11 mouse cellular contexts compared by ENCODE assay signal in genomic region chr12:79122820-79123219, GRCm38 (mm10). TPM values are rescaled to one million over a fixed set of nuclear protein-coding genes. Genes with fewer than 3 reads are reported as not detected.
DNase-seq lines count a peak whose midpoint lies in the region; ATAC-seq and TF ChIP-seq lines count a peak whose summit lies in the region.
"Had no signal": no experiment of that assay in that cellular context is flagged by ENCODE, and none has a peak within 500 bp of the region (broad histone marks: within the 10 kb centered on the region; RNA-seq: fewer than 3 reads in every experiment).

No protein-coding gene starts in this region.

- no peak for DNase-seq in heart, postnatal 0 days (ENCODE audit: low spot score)
- DNase-seq in heart, adult 9 months (ENCODE audit: low spot score in 2 of 2) = no peak
- peak; percentile 14 for DNase-seq in lung, postnatal 10 days
- DNase-seq in lung, postnatal 25 days (ENCODE audit: low spot score) = no peak
- no peak for DNase-seq in heart, adult 18-20 months
- DNase-seq: cerebellum, adult 9-11 months; thymus, adult 18-20 months had no signal

- no peak overlapping the region for H3K27ac ChIP-seq in heart, postnatal 0 days (ENCODE audit: low read depth)
- H3K27ac ChIP-seq in neural tube, embryonic 15.5 days (replicated peaks) = no peak overlapping the region

- no peaks in the 10 kb centered on the region for H3K36me3 ChIP-seq in heart, postnatal 0 days (replicated peaks; ENCODE audit: control insufficient read depth, insufficient read depth, low read length)
- H3K36me3 ChIP-seq in neural tube, embryonic 15.5 days = no peaks in the 10 kb centered on the region

- no peak overlapping the region for H3K9ac ChIP-seq in heart, postnatal 0 days (replicated peaks; ENCODE audit: low read depth, low read length)
- no peak overlapping the region for H3K9ac ChIP-seq in neural tube, embryonic 15.5 days (replicated peaks)

- H3K4me2 ChIP-seq in heart, postnatal 0 days (ENCODE audit: low read depth, low read length) = no peak overlapping the region
- no peak overlapping the region for H3K4me2 ChIP-seq in neural tube, embryonic 15.5 days

- no peaks in the 10 kb centered on the region for H3K4me1 ChIP-seq in heart, postnatal 0 days (ENCODE audit: control insufficient read depth, insufficient read depth)
- H3K4me1 ChIP-seq in neural tube, embryonic 15.5 days = no peaks in the 10 kb centered on the region

- no peaks in the 10 kb centered on the region for H3K9me3 ChIP-seq in heart, postnatal 0 days (replicated peaks; ENCODE audit: control insufficient read depth, low read length)
- H3K9me3 ChIP-seq in neural tube, embryonic 15.5 days (replicated peaks) = no peaks in the 10 kb centered on the region

- H3K4me3 ChIP-seq in heart, postnatal 0 days (ENCODE audit: low read depth, low read length) = no peak overlapping the region
- H3K4me3 ChIP-seq in neural tube, embryonic 15.5 days (replicated peaks) = no peak overlapping the region

- peak; percentile 26; the same call in 1 of the 2 replicates for TF ChIP-seq CTCF in heart, postnatal 0 days (IDR thresholded peaks at IDR 0.05; ENCODE audit: low read depth)

- no peaks in the 10 kb centered on the region for H3K27me3 ChIP-seq in heart, postnatal 0 days (ENCODE audit: control insufficient read depth, insufficient read depth, low read length)
- no peaks in the 10 kb centered on the region for H3K27me3 ChIP-seq in neural tube, embryonic 15.5 days (replicated peaks)

- TF ChIP-seq EP300 in heart, postnatal 0 days (IDR thresholded peaks at IDR 0.05; ENCODE audit: low read depth) = no peak

- no peak for ATAC-seq in heart, postnatal 0 days (ENCODE audit: insufficient read depth, low read depth)
- peak; percentile 77; the same call in 1 of the 2 replicates for ATAC-seq in common myeloid progenitor, adult 5-6 weeks (replicated peaks; ENCODE audit: low read depth, poor library complexity, severe bottlenecking)
- peak; percentile 73; the same call in 1 of the 2 replicates for ATAC-seq in neural tube, embryonic 15.5 days (ENCODE audit: low FRiP score)
- no peak for ATAC-seq in erythroid progenitor cell, adult 5-6 weeks (replicated peaks; ENCODE audit: low FRiP score, poor library complexity, severe bottlenecking)

- WGBS in heart, postnatal 0 days = 28% methylated on average over 3 of the region's 3 CpGs
- 33% methylated on average over 3 of the region's 3 CpGs for WGBS in neural tube, embryonic 15.5 days

RNA-seq across cellular contexts. Expression of gene Arg2, which starts 7.8 kb away (rescaled TPM):
- 3.0 TPM in 1 of 2 replicates, not detected in the other for total RNA-seq in heart, postnatal 0 days (2014; rRNA removed; ENCODE audit: low replicate concordance)
- polyA plus RNA-seq in heart, postnatal 0 days (2015; fragmentation: Nextera tagmentation; extraction: Ambion mirVana) = 0.21 TPM in 1 of 2 replicates, not detected in the other
- total RNA-seq in common myeloid progenitor, adult 5-6 weeks (2017) = not detected in 2 replicates
- polyA plus RNA-seq in neural tube, embryonic 15.5 days (2015; fragmentation: Nextera tagmentation; extraction: Ambion mirVana) = 27.2 and 30.5 TPM in 2 replicates
- total RNA-seq in erythroid progenitor cell, adult 5-6 weeks (2015; ENCODE audit: low replicate concordance) = 1.7 TPM in 1 of 2 replicates, not detected in the other
- total RNA-seq in erythroid progenitor cell, adult 5-6 weeks (2017; ENCODE audit: low replicate concordance) = not detected in 2 replicates
- total RNA-seq in heart, adult 18-20 months (2021) = not detected
- total RNA-seq: granulocyte monocyte progenitor cell, adult 5-6 weeks had no signal

RNA-seq across cellular contexts. Expression of gene Pigh, which starts 33.4 kb away (rescaled TPM):
- 6.2 and 9.8 TPM in 2 replicates for total RNA-seq in heart, postnatal 0 days (2014; rRNA removed; ENCODE audit: low replicate concordance)
- polyA plus RNA-seq in heart, postnatal 0 days (2015; fragmentation: Nextera tagmentation; extraction: Ambion mirVana) = 9.6 and 9.7 TPM in 2 replicates
- total RNA-seq in common myeloid progenitor, adult 5-6 weeks (2017) = 23.6 and 25.6 TPM in 2 replicates
- 18.0 and 22.4 TPM in 2 replicates for polyA plus RNA-seq in neural tube, embryonic 15.5 days (2015; fragmentation: Nextera tagmentation; extraction: Ambion mirVana)
- total RNA-seq in erythroid progenitor cell, adult 5-6 weeks (2015; ENCODE audit: low replicate concordance) = 2.1 and 4.0 TPM in 2 replicates
- total RNA-seq in erythroid progenitor cell, adult 5-6 weeks (2017; ENCODE audit: low replicate concordance) = 1.7 and 4.6 TPM in 2 replicates
- 1 to 10 TPM; 2.9 to 3.0 TPM for total RNA-seq in heart, adult 18-20 months (2021)

RNA-seq across cellular contexts. Expression of gene Vti1b, which starts 49.6 kb away (rescaled TPM):
- total RNA-seq in heart, postnatal 0 days (2014; rRNA removed; ENCODE audit: low replicate concordance) = 7.2 and 35.1 TPM in 2 replicates
- 79.8 and 88.8 TPM in 2 replicates for polyA plus RNA-seq in heart, postnatal 0 days (2015; fragmentation: Nextera tagmentation; extraction: Ambion mirVana)
- total RNA-seq in common myeloid progenitor, adult 5-6 weeks (2017) = 147 and 182 TPM in 2 replicates
- polyA plus RNA-seq in neural tube, embryonic 15.5 days (2015; fragmentation: Nextera tagmentation; extraction: Ambion mirVana) = 211 and 241 TPM in 2 replicates
- total RNA-seq in erythroid progenitor cell, adult 5-6 weeks (2015; ENCODE audit: low replicate concordance) = 7.1 and 13.7 TPM in 2 replicates
- 26.6 and 61.4 TPM in 2 replicates for total RNA-seq in erythroid progenitor cell, adult 5-6 weeks (2017; ENCODE audit: low replicate concordance)
- total RNA-seq in heart, adult 18-20 months (2021) = 100 to 1,000 TPM; 108 to 115 TPM

Comparison
In these comparisons a context has a peak if more than half of its experiments do, and no peak if none do; other contexts are left out.
1. ATAC-seq: peak in common myeloid progenitor, adult 5-6 weeks (single experiment) and neural tube, embryonic 15.5 days (single experiment); none in heart, postnatal 0 days (single experiment) and erythroid progenitor cell, adult 5-6 weeks (single experiment).